Mouse (Mus musculus) olfactory bulb, adult 2 months (tissue): ENCODE measurements around the gene Kit.

Experiments used
- CTCF ChIP-seq: fragments of 200-500 bp; IDR thresholded peaks from 2 replicates; pipeline ENCODE4 v1.5.1; 2012; ENCODE audit warnings: low read depth, mild to moderate bottlenecking, low read length, moderate library complexity; ENCODE audit not compliant: insufficient read depth
- POLR2A ChIP-seq: fragments of 200-500 bp; IDR thresholded peaks from 2 replicates; pipeline ENCODE4 v1.6.1; 2012; ENCODE audit warnings: mild to moderate bottlenecking, low read depth, low read length, moderate library complexity; ENCODE audit not compliant: insufficient read depth

- TF ChIP-seq CTCF, result no peak
- TF ChIP-seq POLR2A, result no peak
These were observed 126.9 kb downstream of the Kit start for GRCm38 (mm10) chr5:75701662-75702061.
